Mouse (Mus musculus) cortical plate, adult 2 months (tissue): ENCODE results near the gene Ect2l.

Source experiments
- CTCF ChIP-seq: fragments of 200-500 bp; IDR thresholded peaks from 2 replicates; pipeline ENCODE4 v1.5.1; 2011; ENCODE audit warnings: mild to moderate bottlenecking, control low read depth, low read length; ENCODE audit not compliant: insufficient read depth; ENCODE audit errors: extremely low read depth
- POLR2A ChIP-seq: fragments of 200-500 bp; IDR thresholded peaks from 2 replicates; pipeline ENCODE4 v1.6.1; 2011; ENCODE audit warnings: mild to moderate bottlenecking, low read length, control low read depth; ENCODE audit not compliant: insufficient read depth; ENCODE audit errors: extremely low read depth

DNA sequence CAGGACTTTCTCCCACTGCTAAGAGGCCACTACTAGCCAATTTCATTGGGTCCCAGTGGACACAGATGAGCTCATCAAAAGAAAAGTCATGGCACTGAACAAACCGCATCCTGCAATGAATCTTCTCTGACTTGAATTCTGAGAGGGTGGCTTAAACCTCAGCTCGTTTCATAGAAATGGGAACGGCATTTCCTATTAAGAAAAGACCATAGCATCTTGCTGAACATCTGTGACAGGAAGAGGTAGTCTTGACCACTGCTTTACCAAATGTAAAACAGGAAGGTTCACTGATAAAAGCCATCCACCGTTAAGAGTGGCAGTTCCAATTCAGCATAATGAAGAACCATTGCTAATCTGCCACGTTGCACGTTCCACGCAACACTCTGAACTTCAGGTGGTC, 34.0 kb downstream of the Ect2l start:
- TF ChIP-seq CTCF (no peak), POLR2A (no peak)
